Mouse (Mus musculus): ENCODE measurements around the gene Nudt8. TPM values are rescaled to one million over a fixed set of nuclear protein-coding genes. Genes with fewer than 3 reads are reported as not detected.
A peak's percentile ranks its signal among the peaks of the same experiment; 100 is the strongest.
"Not testable (repeated sequence)": the region's sequence is repeated elsewhere in the genome, so short reads cannot be mapped to it uniquely, and the experiment has no call there.

The Nudt8 gene
- 22.0 and 23.0 TPM in 2 replicates for polyA plus RNA-seq (2015; fragmentation: Nextera tagmentation; extraction: Ambion mirVana)

DNA sequence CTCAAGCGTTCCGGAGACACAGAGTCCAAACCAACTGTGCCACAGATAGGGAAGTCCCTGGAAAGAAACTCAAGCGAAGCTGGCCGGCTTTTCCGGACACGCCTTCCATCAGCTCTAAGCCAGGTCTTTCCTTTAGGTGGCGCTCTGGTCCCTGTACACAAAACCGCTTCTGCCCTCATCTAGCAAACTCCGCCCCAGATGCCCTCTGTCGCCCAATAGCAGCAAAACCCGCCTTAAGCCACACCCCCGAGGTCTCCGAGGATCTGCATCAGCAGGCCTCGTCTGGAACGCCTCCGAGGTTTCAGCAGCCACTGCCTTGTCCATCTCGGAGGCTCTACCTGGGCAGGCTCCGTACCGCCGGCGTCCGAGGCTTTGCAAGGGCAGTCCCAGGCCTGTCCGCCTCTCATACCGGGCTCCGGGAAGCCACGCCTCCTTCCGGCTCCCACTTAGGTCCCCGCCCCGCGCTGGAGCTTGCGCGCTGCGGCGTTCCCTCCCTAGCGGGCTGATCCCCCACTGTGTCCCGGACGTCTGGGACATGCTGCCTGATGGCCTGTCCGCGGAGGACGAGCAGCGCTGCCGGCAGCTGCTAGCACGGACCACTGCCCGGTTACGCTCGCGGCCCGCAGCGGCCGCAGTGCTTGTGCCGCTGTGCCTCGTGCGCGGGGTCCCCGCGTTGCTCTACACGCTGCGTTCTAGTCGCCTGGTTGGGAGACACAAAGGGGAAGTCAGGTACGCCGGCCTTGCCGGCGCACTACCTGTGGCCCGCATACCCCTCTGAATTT, at the start of gene Nudt8, which contains the start of gene Gm49405:
Gene Nudt8, plus strand, starts transcription at position 462 of the 782 bp plus-strand sequence.
Gene Gm49405, plus strand, starts transcription at position 508 of the 782 bp plus-strand sequence.
- Histone ChIP-seq H3K27me3 (ENCODE audit: insufficient read depth, low read length) (no peaks in the 10 kb centered on the region), H3K4me2 (ENCODE audit: low read depth, low read length) (peak within 1 kb of the TSS; percentile 100), H3K9me3 (ENCODE audit: low read length) (no peaks in the 10 kb centered on the region), H3K9ac (replicated peaks) (peak within 1 kb of the TSS; percentile 83), H3K4me1 (ENCODE audit: insufficient read depth) (peaks cover 14% of the 10 kb centered on the region), H3K36me3 (replicated peaks; ENCODE audit: insufficient read depth, low read length) (0 out of 2 replicates have a peak, but pooled peaks cover 4% of the 10 kb centered on the region), H3K27ac (ENCODE audit: low read depth) (peak within 1 kb of the TSS; percentile 97), H3K4me3 (ENCODE audit: low read depth, low read length) (peak within 1 kb of the TSS; percentile 80)
- ATAC-seq: peak; percentile 92
- under 1% methylated on average over 64 of the region's 64 CpGs for WGBS (ENCODE audit: insufficient replicate concordance)
- peak; percentile 97 for DNase-seq
- TF ChIP-seq CTCF (IDR thresholded peaks at IDR 0.05; ENCODE audit: low read depth) (peak; percentile 93), EP300 (IDR thresholded peaks at IDR 0.05; ENCODE audit: low read depth) (no peak)

DNA sequence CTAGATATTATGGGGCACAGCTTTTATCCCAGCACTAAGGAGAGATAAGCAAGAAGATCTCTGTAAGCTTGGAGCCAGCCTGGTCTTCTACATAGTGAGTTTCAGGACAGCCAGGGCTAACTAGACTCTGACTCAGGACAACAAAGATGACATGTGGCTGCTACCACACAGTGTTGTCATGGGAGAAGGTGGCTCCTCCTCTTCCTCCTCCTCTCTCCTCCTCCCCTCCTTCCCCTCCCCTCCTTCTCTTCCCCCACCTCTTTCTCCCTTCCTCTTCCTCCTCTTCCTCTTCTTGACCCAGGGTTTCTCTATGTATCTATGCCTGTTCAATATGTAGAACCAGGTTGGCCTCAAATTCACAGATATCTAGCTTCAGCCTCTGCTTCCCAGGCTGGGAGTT, 48.9 kb upstream of the Nudt8 start:
- TF ChIP-seq EP300 (IDR thresholded peaks at IDR 0.05; ENCODE audit: low read depth): no peak
- no peak for TF ChIP-seq CTCF (IDR thresholded peaks at IDR 0.05; ENCODE audit: low read depth)
- no peak for ATAC-seq
- Histone ChIP-seq H3K36me3 (replicated peaks; ENCODE audit: insufficient read depth, low read length) (peaks cover 24% of the 10 kb centered on the region), H3K27ac (ENCODE audit: low read depth) (no peak overlapping the region; the same call in 1 of the 2 replicates), H3K9ac (replicated peaks) (no peak overlapping the region), H3K4me1 (ENCODE audit: insufficient read depth) (no peaks in the 10 kb centered on the region), H3K27me3 (ENCODE audit: insufficient read depth, low read length) (no peaks in the 10 kb centered on the region), H3K9me3 (ENCODE audit: low read length) (no peaks in the 10 kb centered on the region), H3K4me3 (ENCODE audit: low read depth, low read length) (no peak overlapping the region), H3K4me2 (ENCODE audit: low read depth, low read length) (no peak overlapping the region)
- no peak for DNase-seq

DNA sequence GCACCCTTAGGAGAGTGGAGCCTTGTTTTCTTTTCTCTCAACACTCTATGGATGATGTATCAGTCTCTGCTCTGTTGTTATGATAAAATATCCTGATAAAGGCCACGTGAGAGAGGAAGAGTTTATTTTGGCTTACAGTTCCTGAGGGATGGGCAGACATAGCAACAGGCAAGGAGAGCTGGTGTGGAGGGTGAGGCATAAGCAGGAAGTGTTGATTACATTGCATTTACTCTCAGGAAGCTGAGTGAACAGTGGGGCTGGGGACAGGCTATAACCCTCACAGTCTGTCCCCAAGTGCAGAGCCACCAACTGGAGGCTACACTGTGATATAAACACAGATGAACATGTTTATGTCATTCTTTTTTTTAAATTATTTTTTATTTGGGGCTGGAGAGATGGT, 48.3 kb upstream of the Nudt8 start:
- no peak for DNase-seq
- H3K4me2 ChIP-seq (ENCODE audit: low read depth, low read length): no peak overlapping the region
- H3K9me3 ChIP-seq (ENCODE audit: low read length): no peaks in the 10 kb centered on the region
- TF ChIP-seq CTCF (IDR thresholded peaks at IDR 0.05; ENCODE audit: low read depth) (no peak), EP300 (IDR thresholded peaks at IDR 0.05; ENCODE audit: low read depth) (no peak)
- no peak overlapping the region for H3K4me3 ChIP-seq (ENCODE audit: low read depth, low read length)
- no peaks in the 10 kb centered on the region for H3K27me3 ChIP-seq (ENCODE audit: insufficient read depth, low read length)
- ATAC-seq: no peak
- H3K27ac ChIP-seq (ENCODE audit: low read depth): no peak overlapping the region; the same call in 1 of the 2 replicates
- peaks cover 21% of the 10 kb centered on the region for H3K36me3 ChIP-seq (replicated peaks; ENCODE audit: insufficient read depth, low read length)
- WGBS (ENCODE audit: insufficient replicate concordance): 33% methylated on average over 1 of the region's 1 CpGs
- no peaks in the 10 kb centered on the region for H3K4me1 ChIP-seq (ENCODE audit: insufficient read depth)
- no peak overlapping the region for H3K9ac ChIP-seq (replicated peaks)

DNA sequence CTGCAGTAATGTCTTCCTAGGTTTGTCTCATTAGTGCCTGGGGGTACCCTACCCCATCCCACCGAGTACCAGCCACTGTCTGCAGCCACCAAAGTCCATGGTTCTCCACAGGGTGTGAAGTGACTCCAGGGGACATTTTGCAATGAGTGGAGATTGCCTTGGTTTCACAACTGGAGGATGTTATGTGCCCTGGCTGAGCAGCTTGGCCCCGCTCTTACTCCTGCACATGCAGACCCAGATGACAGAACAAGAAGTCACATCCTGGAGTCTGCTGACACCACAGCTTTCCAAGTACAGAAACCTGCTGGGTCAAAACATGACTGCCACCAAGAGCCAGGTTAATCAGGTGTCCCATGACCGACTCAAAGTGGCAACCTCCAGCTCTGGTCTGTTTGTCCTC, 45.3 kb upstream of the Nudt8 start:
- no peaks in the 10 kb centered on the region for H3K9me3 ChIP-seq (ENCODE audit: low read length)
- H3K9ac ChIP-seq (replicated peaks): no peak overlapping the region
- 0 out of 2 replicates have a peak, but pooled peaks have one; percentile 29 for ATAC-seq
- no peaks in the 10 kb centered on the region for H3K4me1 ChIP-seq (ENCODE audit: insufficient read depth)
- H3K36me3 ChIP-seq (replicated peaks; ENCODE audit: insufficient read depth, low read length): no peaks in the 10 kb centered on the region
- H3K27me3 ChIP-seq (ENCODE audit: insufficient read depth, low read length): no peaks in the 10 kb centered on the region
- WGBS (ENCODE audit: insufficient replicate concordance): 78% methylated on average over 3 of the region's 3 CpGs
- H3K4me3 ChIP-seq (ENCODE audit: low read depth, low read length): no peak overlapping the region
- H3K27ac ChIP-seq (ENCODE audit: low read depth): no peak overlapping the region
- H3K4me2 ChIP-seq (ENCODE audit: low read depth, low read length): no peak overlapping the region
- no peak for DNase-seq
- no peak for TF ChIP-seq CTCF (IDR thresholded peaks at IDR 0.05; ENCODE audit: low read depth)
- TF ChIP-seq EP300 (IDR thresholded peaks at IDR 0.05; ENCODE audit: low read depth): no peak

DNA sequence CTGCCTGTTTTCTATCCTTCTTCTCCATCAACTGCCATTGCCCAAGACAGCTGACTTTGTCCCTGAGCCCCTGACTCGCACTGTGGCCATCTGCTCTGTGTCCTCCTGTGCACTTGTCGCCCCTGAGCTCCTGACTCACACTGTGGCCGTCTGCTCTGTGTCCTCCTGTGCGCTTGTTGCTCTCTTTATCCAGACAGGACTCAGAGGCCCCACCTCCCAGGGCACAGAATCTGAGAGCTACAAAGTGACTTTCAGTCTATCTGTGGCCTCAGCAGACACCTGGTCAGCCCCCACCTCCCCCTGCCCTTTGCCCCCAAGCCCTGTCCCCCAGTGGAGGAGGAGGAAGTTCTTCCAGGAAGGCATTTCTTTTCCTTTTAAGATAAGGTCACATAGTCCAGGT, 44.6 kb upstream of the Nudt8 start:
- ATAC-seq: no peak
- DNase-seq: no peak
- H3K36me3 ChIP-seq (replicated peaks; ENCODE audit: insufficient read depth, low read length): no peaks in the 10 kb centered on the region
- H3K27me3 ChIP-seq (ENCODE audit: insufficient read depth, low read length): no peaks in the 10 kb centered on the region
- 51% methylated on average over 4 of the region's 4 CpGs for WGBS (ENCODE audit: insufficient replicate concordance)
- no peaks in the 10 kb centered on the region for H3K9me3 ChIP-seq (ENCODE audit: low read length)
- no peak for TF ChIP-seq EP300 (IDR thresholded peaks at IDR 0.05; ENCODE audit: low read depth)
- no peak for TF ChIP-seq CTCF (IDR thresholded peaks at IDR 0.05; ENCODE audit: low read depth)
- no peak overlapping the region for H3K9ac ChIP-seq (replicated peaks)
- H3K27ac ChIP-seq (ENCODE audit: low read depth): no peak overlapping the region
- no peaks in the 10 kb centered on the region for H3K4me1 ChIP-seq (ENCODE audit: insufficient read depth)
- no peak overlapping the region for H3K4me3 ChIP-seq (ENCODE audit: low read depth, low read length)
- H3K4me2 ChIP-seq (ENCODE audit: low read depth, low read length): no peak overlapping the region

DNA sequence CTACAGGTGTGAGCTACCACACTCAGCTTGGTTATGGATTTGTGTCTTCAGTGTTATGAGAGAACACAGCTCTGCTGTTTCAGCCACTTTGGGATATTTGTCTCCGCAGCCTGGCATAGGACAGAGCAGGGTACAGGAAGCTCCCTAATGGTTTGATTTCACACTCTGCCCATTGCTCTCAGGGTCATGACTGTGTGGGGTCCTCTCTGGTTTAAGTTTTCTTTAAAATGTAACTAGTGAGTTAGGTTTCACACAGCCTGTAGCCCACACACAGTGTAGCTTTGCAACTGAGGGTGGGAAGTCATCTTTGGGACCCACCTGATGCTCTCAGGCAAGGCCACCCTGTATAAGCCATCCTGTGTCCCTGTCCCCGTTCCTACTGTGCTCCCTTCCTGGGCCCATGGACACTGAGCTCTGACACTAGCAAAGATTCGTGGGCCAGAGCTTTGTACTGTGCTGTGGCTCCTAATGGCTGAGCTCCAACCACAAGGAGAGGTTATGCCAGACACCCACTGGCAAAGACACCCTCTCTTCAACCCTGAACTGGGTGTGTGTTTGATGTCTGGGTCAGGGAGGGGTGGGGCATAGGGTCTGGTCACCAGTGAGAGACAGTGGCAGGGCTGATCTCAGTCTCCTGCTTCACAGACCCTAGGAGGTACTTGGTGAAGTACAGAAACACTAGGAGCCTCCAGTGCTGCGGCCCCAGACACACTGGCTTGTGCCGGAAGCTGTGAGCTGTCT, 42.9 kb upstream of the Nudt8 start:
- not testable (repeated sequence) for ATAC-seq; H3K27me3 ChIP-seq (ENCODE audit: insufficient read depth, low read length); H3K4me3 ChIP-seq (ENCODE audit: low read depth, low read length); H3K4me2 ChIP-seq (ENCODE audit: low read depth, low read length); H3K4me1 ChIP-seq (ENCODE audit: insufficient read depth); H3K27ac ChIP-seq (ENCODE audit: low read depth); H3K9ac ChIP-seq (replicated peaks); H3K9me3 ChIP-seq (ENCODE audit: low read length); H3K36me3 ChIP-seq (replicated peaks; ENCODE audit: insufficient read depth, low read length); DNase-seq
- 83% methylated on average over 5 of the region's 5 CpGs for WGBS (ENCODE audit: insufficient replicate concordance)

Data from liver, postnatal 0 days (tissue).